Mouse (Mus musculus): Measurements from ENCODE around the gene Sfmbt1.

Sfmbt1 gene

GRCm38 (mm10) chr14:30826174-30827140 lies 111.8 kb downstream of the Sfmbt1 start:
- DNase-seq (ENCODE audit: low spot score) = no peak

GRCm38 (mm10) chr14:30827480-30827879 lies 112.8 kb downstream of the Sfmbt1 start:
- no peak for DNase-seq (ENCODE audit: low spot score)

GRCm38 (mm10) chr14:30828077-30828476 lies 113.4 kb downstream of the Sfmbt1 start:
- DNase-seq (ENCODE audit: low spot score) = no peak

- no peak for DNase-seq (ENCODE audit: low spot score)
Observed at GRCm38 (mm10) chr14:30828635-30829460, 114.2 kb downstream of the Sfmbt1 start.

GRCm38 (mm10) chr14:30837416-30837996 lies 122.9 kb downstream of the Sfmbt1 start:
- DNase-seq (ENCODE audit: low spot score) = no peak

GRCm38 (mm10) chr14:30843701-30844100 lies 129.1 kb downstream of the Sfmbt1 start:
- DNase-seq (ENCODE audit: low spot score) = no peak

GRCm38 (mm10) chr14:30850504-30850903 lies 135.9 kb downstream of the Sfmbt1 start:
- no peak for DNase-seq (ENCODE audit: low spot score)

- no peak for DNase-seq (ENCODE audit: low spot score)
Observed at GRCm38 (mm10) chr14:30852325-30852724, 137.7 kb downstream of the Sfmbt1 start.

GRCm38 (mm10) chr14:30855316-30855715 lies 140.7 kb downstream of the Sfmbt1 start:
- DNase-seq (ENCODE audit: low spot score) = no peak

- DNase-seq (ENCODE audit: low spot score) = no peak
Observed at GRCm38 (mm10) chr14:30856885-30857507, 142.3 kb downstream of the Sfmbt1 start.

- no peak for DNase-seq (ENCODE audit: low spot score)
Observed at GRCm38 (mm10) chr14:30857990-30858389, 143.3 kb downstream of the Sfmbt1 start.

- no peak for DNase-seq (ENCODE audit: low spot score)
Observed at GRCm38 (mm10) chr14:30861421-30862125, 146.9 kb downstream of the Sfmbt1 start.

- no peak for DNase-seq (ENCODE audit: low spot score)
Observed at GRCm38 (mm10) chr14:30862368-30862767, 147.7 kb downstream of the Sfmbt1 start.

GRCm38 (mm10) chr14:30865311-30865710 lies 150.7 kb downstream of the Sfmbt1 start:
- DNase-seq (ENCODE audit: low spot score) = no peak

GRCm38 (mm10) chr14:30867042-30867441 lies 152.4 kb downstream of the Sfmbt1 start:
- DNase-seq (ENCODE audit: low spot score) = peak; percentile 34

GRCm38 (mm10) chr14:30868826-30869225 lies 154.2 kb downstream of the Sfmbt1 start:
- DNase-seq (ENCODE audit: low spot score) = no peak

GRCm38 (mm10) chr14:30869391-30869801 lies 154.7 kb downstream of the Sfmbt1 start:
- no peak for DNase-seq (ENCODE audit: low spot score)

- DNase-seq (ENCODE audit: low spot score) = no peak
Observed at GRCm38 (mm10) chr14:30870206-30871147, 155.8 kb downstream of the Sfmbt1 start.

All from spleen, adult 12 weeks (tissue).